Mouse (Mus musculus) CH12.LX (cell line): ENCODE data around the gene Cnr2. TPM values are rescaled to one million over a fixed set of nuclear protein-coding genes. Genes with fewer than 3 reads are reported as not detected.

Experiments
- DNase-seq: peaks from one replicate; pipeline ENCODE4 v3.0.0-alpha.2; 2013; ENCODE audit errors: extremely low read depth
- H3K27ac ChIP-seq: 2 replicates; pipeline ENCODE4 v1.5.1; 2012; ENCODE audit warnings: low read depth, mild to moderate bottlenecking, control low read depth, moderate library complexity; ENCODE audit not compliant: insufficient read depth
- H3K27me3 ChIP-seq: replicated peaks from 2 replicates; pipeline ENCODE3; 2012; ENCODE audit warnings: inconsistent platforms
- H3K36me3 ChIP-seq, 2 experiments: replicated peaks in 1 of 2; 2 replicates each; pipeline versions ENCODE3 to v1.6.1; 2012; ENCODE audit warnings: inconsistent platforms in 1 of 2, low read length in 1 of 2, mild to moderate bottlenecking in 1 of 2, mixed read lengths in 1 of 2, moderate library complexity in 1 of 2; ENCODE audit not compliant: control insufficient read depth in 1 of 2, insufficient read depth in 1 of 2
- H3K4me1 ChIP-seq, 2 experiments: 2 replicates each; pipeline ENCODE4 v1.6.1; 2012; ENCODE audit warnings: inconsistent platforms in 1 of 2, moderate library complexity in 1 of 2; ENCODE audit not compliant: insufficient read depth in 2 of 2, control insufficient read depth in 1 of 2
- H3K4me2 ChIP-seq: 2 replicates; pipeline ENCODE4 v1.6.1; 2012; ENCODE audit warnings: low read depth, mild to moderate bottlenecking, control low read depth; ENCODE audit not compliant: poor library complexity, insufficient read depth, severe bottlenecking
- H3K4me3 ChIP-seq, 3 experiments: fragments of 150-350 bp in 1 of 3; sonication (generic) in 1 of 3; replicated peaks in 1 of 3; 2 replicates each; pipeline versions ENCODE3 to v1.5.1; 2011 to 2012; ENCODE audit warnings: low read depth in 2 of 3, low read length in 2 of 3, mild to moderate bottlenecking in 2 of 3, moderate library complexity in 2 of 3, control low read depth in 1 of 3, improper control_type of control experiment in 1 of 3, inconsistent platforms in 1 of 3, mixed read lengths in 1 of 3; ENCODE audit not compliant: poor library complexity in 1 of 3
- H3K79me2 ChIP-seq: replicated peaks from 2 replicates; pipeline ENCODE4 v1.6.1; 2012; ENCODE audit warnings: mild to moderate bottlenecking, moderate library complexity; ENCODE audit not compliant: control insufficient read depth, poor library complexity, insufficient read depth, severe bottlenecking; ENCODE audit errors: extremely low read depth
- H3K9ac ChIP-seq: 2 replicates; pipeline ENCODE4 v1.6.1; 2012; ENCODE audit warnings: low read depth, mild to moderate bottlenecking, control low read depth, moderate library complexity; ENCODE audit not compliant: insufficient read depth
- H3K9me3 ChIP-seq: replicated peaks from 2 replicates; pipeline ENCODE3; 2012; ENCODE audit warnings: low read length, inconsistent platforms, mixed read lengths
- BHLHE40 ChIP-seq: IDR thresholded peaks from 2 replicates; pipeline ENCODE4 v1.6.1; 2011; ENCODE audit warnings: mild to moderate bottlenecking, low read depth, low read length, improper control_type of control experiment
- CHD1 ChIP-seq: IDR thresholded peaks from 2 replicates; pipeline ENCODE4 v1.6.1; 2012; ENCODE audit warnings: low read depth, low read length, improper control_type of control experiment, inconsistent platforms
- CHD2 ChIP-seq: IDR thresholded peaks from 2 replicates; pipeline ENCODE4 v1.6.1; 2011; ENCODE audit warnings: low read length, improper control_type of control experiment
- CTCF ChIP-seq, 2 experiments: IDR thresholded peaks in 1 of 2; conservative IDR thresholded peaks in 1 of 2; 2 replicates each; pipeline ENCODE4 v1.5.1; 2011 to 2012; ENCODE audit warnings: low read depth in 2 of 2, low read length in 2 of 2, improper control_type of control experiment in 1 of 2, inconsistent platforms in 1 of 2, mild to moderate bottlenecking in 1 of 2, moderate library complexity in 1 of 2
- ELF1 ChIP-seq: IDR thresholded peaks from 2 replicates; pipeline ENCODE4 v1.6.1; 2014; ENCODE audit warnings: low read depth, mild to moderate bottlenecking, inconsistent platforms, low read length, improper control_type of control experiment
- ETS1 ChIP-seq: conservative IDR thresholded peaks from 2 replicates; pipeline ENCODE4 v1.6.1; 2012; ENCODE audit warnings: low read depth, mild to moderate bottlenecking, inconsistent platforms, low read length, improper control_type of control experiment, moderate library complexity
- HCFC1 ChIP-seq: IDR thresholded peaks from 2 replicates; pipeline ENCODE4 v1.6.1; 2012; ENCODE audit warnings: low read depth, mild to moderate bottlenecking, inconsistent platforms, low read length, improper control_type of control experiment
- IRF4 ChIP-seq: IDR thresholded peaks from 2 replicates; pipeline ENCODE4 v1.6.1; 2014; ENCODE audit warnings: low read depth, mild to moderate bottlenecking, inconsistent platforms, low read length, improper control_type of control experiment
- JUN ChIP-seq: IDR thresholded peaks from 2 replicates; pipeline ENCODE4 v1.6.1; 2011; ENCODE audit warnings: low read depth, mild to moderate bottlenecking, low read length, improper control_type of control experiment, moderate library complexity; ENCODE audit not compliant: insufficient read depth
- JUND ChIP-seq: conservative IDR thresholded peaks from 2 replicates; pipeline ENCODE4 v1.6.1; 2011; ENCODE audit warnings: low read depth, low read length, improper control_type of control experiment
- MAFK ChIP-seq: IDR thresholded peaks from 2 replicates; pipeline ENCODE4 v1.6.1; 2011; ENCODE audit warnings: low read length, improper control_type of control experiment; ENCODE audit not compliant: insufficient replicate concordance
- MAX ChIP-seq: IDR thresholded peaks from 2 replicates; pipeline ENCODE4 v1.6.1; 2011; ENCODE audit warnings: low read length, improper control_type of control experiment
- MAZ ChIP-seq: IDR thresholded peaks from 2 replicates; pipeline ENCODE4 v1.6.1; 2012; ENCODE audit warnings: low read depth, mild to moderate bottlenecking, inconsistent platforms, low read length, improper control_type of control experiment, moderate library complexity
- MEF2A ChIP-seq: IDR thresholded peaks from 2 replicates; pipeline ENCODE4 v1.6.1; 2014; ENCODE audit warnings: low read depth, mild to moderate bottlenecking, inconsistent platforms, low read length, improper control_type of control experiment, borderline replicate concordance
- MYC ChIP-seq: IDR thresholded peaks from 2 replicates; pipeline ENCODE4 v1.6.1; 2011; ENCODE audit warnings: low read depth, mild to moderate bottlenecking, improper control_type of control experiment, low read length
- NRF1 ChIP-seq: IDR thresholded peaks from 2 replicates; pipeline ENCODE4 v1.6.1; 2014; ENCODE audit warnings: low read depth, mild to moderate bottlenecking, inconsistent platforms, low read length, improper control_type of control experiment, moderate library complexity
- POLR2A ChIP-seq: IDR thresholded peaks from 2 replicates; pipeline ENCODE4 v1.6.1; 2011; ENCODE audit warnings: low read depth, mild to moderate bottlenecking, improper control_type of control experiment, low read length
- POLR2AphosphoS2 ChIP-seq: IDR thresholded peaks from 2 replicates; pipeline ENCODE4 v1.6.1; 2011; ENCODE audit warnings: low read depth, low read length, improper control_type of control experiment
- RAD21 ChIP-seq: IDR thresholded peaks from 2 replicates; pipeline ENCODE4 v1.6.1; 2011; ENCODE audit warnings: low read depth, mild to moderate bottlenecking, low read length, improper control_type of control experiment, moderate library complexity
- RCOR1 ChIP-seq: conservative IDR thresholded peaks from 2 replicates; pipeline ENCODE4 v1.6.1; 2012; ENCODE audit warnings: low read depth, mild to moderate bottlenecking, inconsistent platforms, low read length, improper control_type of control experiment
- SIN3A ChIP-seq: IDR thresholded peaks from 2 replicates; pipeline ENCODE4 v1.6.1; 2012; ENCODE audit warnings: low read length, improper control_type of control experiment, inconsistent platforms
- SMC3 ChIP-seq: IDR thresholded peaks from 2 replicates; pipeline ENCODE4 v1.6.1; 2011; ENCODE audit warnings: low read depth, low read length, improper control_type of control experiment
- TCF12 ChIP-seq: IDR thresholded peaks from 2 replicates; pipeline ENCODE4 v1.6.1; 2014; ENCODE audit warnings: low read depth, mild to moderate bottlenecking, inconsistent platforms, low read length, improper control_type of control experiment
- UBTF ChIP-seq: IDR thresholded peaks from 2 replicates; pipeline ENCODE4 v1.6.1; 2012; ENCODE audit warnings: low read depth, mild to moderate bottlenecking, inconsistent platforms, low read length, improper control_type of control experiment, moderate library complexity
- USF1 ChIP-seq: IDR thresholded peaks from 2 replicates; pipeline ENCODE4 v1.6.1; 2014; ENCODE audit warnings: low read depth, mild to moderate bottlenecking, inconsistent platforms, low read length, improper control_type of control experiment
- ZC3H11A ChIP-seq: IDR thresholded peaks from 2 replicates; pipeline ENCODE4 v1.6.1; 2012; ENCODE audit warnings: low read depth, mild to moderate bottlenecking, inconsistent platforms, low read length, improper control_type of control experiment
- ZKSCAN1 ChIP-seq: IDR thresholded peaks from 2 replicates; pipeline ENCODE4 v1.6.1; 2012; ENCODE audit warnings: low read depth, inconsistent platforms, low read length, improper control_type of control experiment, borderline replicate concordance
- ZMIZ1 ChIP-seq: IDR thresholded peaks from 2 replicates; pipeline ENCODE4 v1.6.1; 2012; ENCODE audit warnings: low read depth, mild to moderate bottlenecking, inconsistent platforms, low read length, improper control_type of control experiment
- ZNF384 ChIP-seq: IDR thresholded peaks from 2 replicates; pipeline ENCODE4 v1.6.1; 2012; ENCODE audit warnings: low read depth, low read length, improper control_type of control experiment, inconsistent platforms
- dilution Hi-C: fragments of 300-500 bp; cut with MboI; formaldehyde crosslinking; loops from 2 replicates; pipeline ENCODE4 v1.14.3; 2020; ENCODE audit warnings: low sequenced_read_pairs; ENCODE audit not compliant: extremely low pct_unique_long_range_greater_than_20kb, extremely low pct_ligation_motif_present
- in situ Hi-C: fragments of 300-500 bp; cut with MboI; formaldehyde crosslinking; loops from 3 replicates; pipeline ENCODE4 v1.14.3; 2019; ENCODE audit warnings: low sequenced_read_pairs, low pct_ligation_motif_present, low pct_unique_long_range_greater_than_20kb, mixed read lengths
- polyA plus RNA-seq: library from polyadenylated mRNA; unstranded; fragments of >175 nt; gene quantifications from 2 replicates; pipeline ENCODE4 v1.2.1, GENCODE M21; 2012; ENCODE audit warnings: low read depth; ENCODE audit not compliant: insufficient read length
- total RNA-seq, 2 experiments: library from RNA; depleted of rRNA; stranded (reverse); fragments of 300-350 nt in 1 of 2; fragments of >200 nt in 1 of 2; gene quantifications; 2 replicates each; pipeline ENCODE4 v1.2.3; 2012 to 2014

Gene Cnr2
- total and polyA plus RNA-seq, 3 experiments: 5.6 to 13.8 (median 10.6) TPM

DNA sequence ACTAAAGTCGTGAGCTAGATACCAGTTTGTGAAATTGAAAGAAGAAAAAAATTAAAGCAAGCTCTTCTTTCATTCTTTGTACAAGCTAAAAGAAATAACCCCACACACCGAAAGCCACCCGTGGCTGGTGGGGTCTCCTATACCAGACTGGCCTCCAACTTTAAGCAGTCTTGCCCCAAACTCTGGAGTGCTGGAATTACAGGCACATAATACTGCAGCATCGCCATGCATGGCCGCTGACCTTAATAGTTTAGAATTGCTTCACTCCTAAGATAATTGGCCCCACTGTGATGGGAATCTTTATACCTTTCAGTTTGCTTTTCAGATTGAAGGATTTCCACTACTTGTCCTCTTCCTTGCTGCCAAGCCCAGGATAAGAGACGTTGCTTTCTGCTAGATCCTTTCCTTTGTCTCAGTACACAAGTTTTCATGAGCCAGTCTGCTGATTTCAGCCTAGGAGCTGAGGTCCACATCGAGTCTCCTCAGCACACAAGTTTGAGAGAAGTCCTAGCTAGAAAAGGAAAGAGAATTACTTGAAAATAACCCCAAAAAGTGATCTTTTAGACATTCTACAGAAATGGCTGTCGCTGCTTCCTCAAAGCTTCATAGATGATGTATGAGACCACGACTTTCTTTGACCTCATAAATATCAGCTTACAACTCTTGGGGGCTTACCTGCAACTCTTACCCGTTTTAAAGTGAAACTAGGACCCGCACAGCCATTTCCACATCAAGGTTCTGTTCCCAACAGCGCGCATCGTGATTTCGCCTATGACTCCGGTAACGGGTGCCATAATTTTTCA, 22.4 kb upstream of the Cnr2 start:
- in situ Hi-C loops: no loop called here
- peak overlapping the region; percentile 79 for H3K9ac ChIP-seq
- H3K9me3 ChIP-seq: no peaks in the 10 kb centered on the region
- H3K4me3 ChIP-seq: peak overlapping the region; percentile 65 to 77 (median 76)
- no peak for DNase-seq
- H3K36me3 ChIP-seq: peaks cover 10 to 25% of the 10 kb centered on the region in 2 experiments
- peak overlapping the region; percentile 81 for H3K4me2 ChIP-seq
- H3K4me1 ChIP-seq: peaks cover 12 to 61% of the 10 kb centered on the region in 2 experiments
- peak overlapping the region; percentile 92 for H3K27ac ChIP-seq
- H3K27me3 ChIP-seq: no peaks in the 10 kb centered on the region
- H3K79me2 ChIP-seq: peaks cover 29% of the 10 kb centered on the region
- TF ChIP-seq ETS1 (no peak), ZMIZ1 (peak; percentile 17; the same call in 1 of the 2 replicates)
- dilution Hi-C loops: no loop called here

DNA sequence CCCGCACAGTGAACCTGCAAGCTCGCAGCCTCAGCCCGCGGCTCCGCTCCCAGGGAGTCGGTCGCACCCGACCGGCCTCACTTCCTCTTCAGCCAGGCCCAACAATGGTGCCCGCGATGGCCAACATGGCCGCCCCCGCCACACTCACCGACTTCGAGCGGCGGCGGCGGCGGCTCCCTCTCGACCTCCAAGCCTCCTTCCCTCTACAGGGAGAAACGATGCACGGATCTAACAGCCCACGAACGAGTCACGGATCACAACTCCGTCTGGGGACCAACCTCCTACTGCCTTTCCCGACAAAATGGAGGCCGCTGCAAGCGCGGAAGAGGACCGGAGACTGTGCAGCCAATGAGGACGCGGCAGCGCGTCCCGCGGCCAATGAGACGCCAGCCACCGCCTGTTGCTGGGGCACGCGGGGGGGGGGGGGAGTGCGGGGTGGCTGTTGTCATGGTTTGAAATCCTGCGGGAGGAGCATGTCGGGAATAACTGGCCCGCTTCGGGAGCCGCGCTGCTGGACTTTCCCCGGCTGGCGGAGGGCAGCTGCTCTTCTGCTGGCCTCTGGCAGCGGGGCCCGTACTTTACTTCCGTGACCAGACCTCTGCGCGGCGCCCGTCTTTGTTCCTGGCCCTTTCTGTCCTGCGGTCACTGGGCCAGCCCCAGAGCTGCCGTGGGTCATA, 21.5 kb upstream of the Cnr2 start, which contains the start of gene Pnrc2:
Gene Pnrc2, minus strand, starts transcription at position 325 of the 677 bp plus-strand sequence.
- Histone ChIP-seq H3K79me2 (peaks cover 29% of the 10 kb centered on the region), H3K9me3 (no peaks in the 10 kb centered on the region), H3K36me3 (peaks cover 10 to 25% of the 10 kb centered on the region in 2 experiments), H3K9ac (peak within 1 kb of the TSS; percentile 79), H3K27ac (peak within 1 kb of the TSS; percentile 92), H3K4me2 (peak within 1 kb of the TSS; percentile 81), H3K27me3 (no peaks in the 10 kb centered on the region), H3K4me3 (peak within 1 kb of the TSS; percentile 65 to 77 (median 76)), H3K4me1 (peaks cover 12 to 67% of the 10 kb centered on the region in 2 experiments)
- dilution Hi-C loops: no loop called here
- in situ Hi-C loops: no loop called here
- DNase-seq: peak; percentile 88
- no peak for TF ChIP-seq ZKSCAN1
- TF ChIP-seq ETS1: no peak
- TF ChIP-seq MAFK: no peak
- TF ChIP-seq ELF1: peak; percentile 76
- TF ChIP-seq ZMIZ1: peak; percentile 84; the same call in 1 of the 2 replicates
- TF ChIP-seq CHD2: peak; percentile 72
- no peak for TF ChIP-seq RAD21
- no peak for TF ChIP-seq SMC3
- no peak for TF ChIP-seq RCOR1
- peak; percentile 49; the same call in 1 of the 2 replicates for TF ChIP-seq POLR2AphosphoS2
- TF ChIP-seq MAX: no peak; the same call in 1 of the 2 replicates
- TF ChIP-seq NRF1: peak; percentile 66; the same call in 1 of the 2 replicates
- TF ChIP-seq MEF2A: 0 out of 2 replicates have a peak, but pooled peaks have one; percentile 17
- peak; percentile 24; the same call in 1 of the 2 replicates for TF ChIP-seq SIN3A
- no peak for TF ChIP-seq CTCF (conservative IDR thresholded peaks at IDR 0.05 in 1 of 2, IDR thresholded peaks at IDR 0.05 in 1 of 2; ENCODE audit: low read depth in 2 of 2, low read length in 2 of 2)
- peak; percentile 62 for TF ChIP-seq HCFC1
- TF ChIP-seq TCF12: peak; percentile 56; the same call in 1 of the 2 replicates
- TF ChIP-seq ZC3H11A: no peak
- TF ChIP-seq CHD1: no peak
- no peak for TF ChIP-seq MYC
- TF ChIP-seq UBTF: peak; percentile 58
- TF ChIP-seq POLR2A: peak; percentile 76
- TF ChIP-seq ZNF384: no peak
- TF ChIP-seq MAZ: 0 out of 2 replicates have a peak, but pooled peaks have one; percentile 11
- TF ChIP-seq JUN: no peak
- no peak for TF ChIP-seq JUND
- TF ChIP-seq USF1: 0 out of 2 replicates have a peak, but pooled peaks have one; percentile 1
- TF ChIP-seq BHLHE40: peak; percentile 44; the same call in 1 of the 2 replicates
- TF ChIP-seq IRF4: no peak
